Mouse (Mus musculus) adrenal gland, postnatal 25 days (tissue): Measurements from ENCODE around the gene Map2k4. TPM values are rescaled to one million over a fixed set of nuclear protein-coding genes. Genes with fewer than 3 reads are reported as not detected.

Experiments used
- DNase-seq: peaks from one replicate; pipeline ENCODE4 v3.0.0; 2021; ENCODE audit warnings: mixed read lengths
- total RNA-seq: library from RNA; stranded (reverse); gene quantifications from 2 replicates; pipeline ENCODE4 v1.2.3, GENCODE M21; 2021

Map2k4 gene
- total RNA-seq, 1 experiment from 2014 or later = 49.6 TPM

DNA sequence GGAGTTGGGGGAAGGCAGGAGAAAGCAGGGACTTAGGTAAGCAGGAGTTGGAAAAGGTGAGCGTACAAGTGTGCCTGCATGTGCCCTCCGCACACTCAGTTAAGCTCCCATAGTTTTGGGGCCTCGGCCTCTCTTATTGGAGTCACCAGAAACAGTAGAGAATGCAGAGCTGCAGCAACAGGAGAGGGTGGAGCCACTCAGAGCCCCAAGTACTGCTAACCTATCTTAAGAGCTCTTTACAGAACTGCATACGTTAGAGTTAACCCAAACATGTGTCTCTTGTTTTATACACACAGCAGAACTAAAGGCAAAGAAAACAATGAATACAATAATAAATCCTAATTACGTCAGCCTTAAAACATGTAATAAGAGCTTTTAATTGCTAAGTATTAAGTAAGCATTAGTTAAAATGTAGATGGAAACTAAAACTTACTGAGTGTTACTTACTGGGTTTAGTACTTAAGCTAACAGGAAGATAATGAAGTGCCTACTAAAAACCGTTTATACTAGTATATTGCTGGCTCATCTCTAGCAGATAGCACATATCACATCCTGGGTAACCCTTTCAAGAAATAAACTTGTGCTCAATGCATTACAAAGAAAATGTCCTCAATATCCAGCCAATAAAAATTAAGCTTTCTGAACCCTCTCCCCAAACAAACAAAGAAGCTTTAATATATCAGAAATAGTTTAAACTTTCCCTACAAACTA is 14.0 kb downstream of the Map2k4 start:
- DNase-seq = no peak

GRCm38 (mm10) chr11:65773535-65773934 is 14.6 kb downstream of the Map2k4 start:
- no peak for DNase-seq

DNA sequence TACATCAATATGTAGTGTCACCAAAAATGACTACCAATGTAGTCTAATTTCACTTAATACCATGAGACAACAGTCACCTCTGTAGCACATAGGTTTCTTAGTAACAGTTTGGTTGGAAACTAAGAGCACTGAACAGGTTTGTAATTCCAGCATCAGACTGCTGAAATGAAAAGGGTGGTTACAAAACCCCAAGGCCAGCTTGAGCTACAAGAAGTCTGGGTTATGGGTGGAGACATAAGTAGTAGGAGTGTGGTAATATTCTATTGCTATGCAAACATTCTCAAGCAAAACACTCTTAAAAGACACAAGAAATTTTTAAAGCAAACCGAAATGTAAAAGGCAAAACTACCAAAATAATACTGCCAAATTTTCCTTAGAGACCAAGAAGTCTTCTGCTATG is 16.6 kb downstream of the Map2k4 start:
- DNase-seq = no peak

DNA sequence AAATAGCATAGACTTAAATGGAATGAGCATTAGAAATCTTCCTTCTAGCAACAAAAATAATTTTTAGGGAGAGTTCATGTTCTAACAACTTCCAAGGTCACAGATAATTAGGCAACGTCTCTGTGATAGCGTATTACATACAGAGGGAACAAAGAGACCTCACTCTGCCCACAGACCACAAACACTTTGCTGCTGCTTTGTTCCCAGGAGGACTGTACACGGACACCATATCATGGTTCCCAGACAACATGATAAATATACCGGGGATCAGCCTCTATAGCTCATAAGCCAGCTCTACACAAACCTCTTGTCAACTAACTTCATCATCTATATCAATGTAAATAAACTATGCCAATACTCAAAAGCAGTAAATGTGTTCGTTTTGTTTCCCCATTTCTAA is 18.1 kb downstream of the Map2k4 start:
- DNase-seq = no peak

GRCm38 (mm10) chr11:65768445-65768844 is 19.7 kb downstream of the Map2k4 start:
- DNase-seq = no peak

- DNase-seq = no peak
These were observed 27.2 kb downstream of the Map2k4 start for GRCm38 (mm10) chr11:65760912-65761311.

- DNase-seq = no peak
These were observed 28.7 kb downstream of the Map2k4 start for GRCm38 (mm10) chr11:65759350-65759749.

GRCm38 (mm10) chr11:65754161-65754560 is 33.9 kb downstream of the Map2k4 start:
- DNase-seq = no peak

DNA sequence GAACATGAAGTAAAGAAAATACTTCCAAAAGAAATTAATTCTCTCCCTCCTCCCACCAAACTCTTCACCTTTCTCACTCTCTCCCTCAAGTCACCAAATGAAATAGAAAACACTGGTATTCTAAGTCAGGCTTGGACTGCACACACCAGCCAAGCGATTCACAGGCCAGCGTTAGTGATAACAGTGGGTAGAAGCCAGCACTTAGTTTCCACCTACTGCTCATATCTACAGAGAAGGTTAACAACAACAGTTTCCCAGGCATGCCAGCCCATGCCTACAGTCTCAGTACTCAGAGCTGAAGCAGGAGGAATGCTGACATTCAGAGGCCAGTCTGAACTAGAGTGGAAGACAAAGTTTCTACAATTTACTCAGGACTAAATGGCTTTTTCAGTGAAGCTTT is 34.5 kb downstream of the Map2k4 start:
- no peak for DNase-seq

DNA sequence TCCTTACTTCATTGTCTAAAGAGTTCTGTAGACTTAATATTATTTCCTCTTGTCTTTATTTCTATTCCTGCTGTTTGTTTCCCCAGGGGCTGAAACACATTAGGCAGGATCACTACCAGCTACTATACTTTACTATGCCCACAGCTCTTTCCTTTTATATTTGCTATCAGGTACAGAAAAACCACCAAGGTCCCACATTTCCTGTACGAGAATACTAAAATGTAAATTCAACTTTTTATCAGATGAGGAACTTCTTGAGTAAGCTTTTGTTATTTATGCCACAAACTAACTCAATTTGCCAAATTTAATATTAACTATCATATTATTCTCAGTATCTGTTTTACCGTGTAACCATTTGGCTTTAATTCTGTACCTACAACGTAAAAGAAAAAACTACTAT is 37.6 kb downstream of the Map2k4 start:
- DNase-seq = no peak

- DNase-seq = no peak
These were observed 40.7 kb downstream of the Map2k4 start for GRCm38 (mm10) chr11:65747433-65747832.

DNA sequence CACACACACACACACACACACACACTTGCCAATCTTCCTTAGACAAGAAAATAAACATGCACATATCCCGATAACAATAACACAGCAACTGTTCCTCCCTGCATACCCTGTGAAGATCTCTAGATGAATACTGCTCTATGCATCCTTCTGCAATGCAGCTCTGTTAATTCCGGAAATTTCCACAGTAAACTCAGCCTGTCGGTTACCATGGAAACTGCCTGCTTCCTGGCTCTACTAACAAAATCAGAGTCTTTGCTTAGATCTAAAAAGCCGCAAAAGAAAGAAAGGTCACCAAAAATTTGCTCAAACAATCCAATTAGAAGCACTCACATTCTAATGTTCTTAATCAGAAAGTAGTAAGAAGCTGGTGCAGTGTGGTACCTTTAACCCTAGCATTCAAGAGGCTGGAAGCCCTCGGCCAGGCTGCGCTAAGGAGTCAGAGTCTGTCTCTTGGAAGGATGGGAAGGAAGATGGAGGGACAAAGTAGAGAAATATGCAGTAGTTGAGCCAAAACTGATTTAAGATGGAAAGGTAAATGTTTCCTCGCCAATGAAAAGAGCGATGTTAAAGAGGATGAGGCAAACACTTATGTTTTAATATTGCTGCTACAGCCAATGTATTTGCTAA is 42.3 kb downstream of the Map2k4 start:
- no peak for DNase-seq

DNA sequence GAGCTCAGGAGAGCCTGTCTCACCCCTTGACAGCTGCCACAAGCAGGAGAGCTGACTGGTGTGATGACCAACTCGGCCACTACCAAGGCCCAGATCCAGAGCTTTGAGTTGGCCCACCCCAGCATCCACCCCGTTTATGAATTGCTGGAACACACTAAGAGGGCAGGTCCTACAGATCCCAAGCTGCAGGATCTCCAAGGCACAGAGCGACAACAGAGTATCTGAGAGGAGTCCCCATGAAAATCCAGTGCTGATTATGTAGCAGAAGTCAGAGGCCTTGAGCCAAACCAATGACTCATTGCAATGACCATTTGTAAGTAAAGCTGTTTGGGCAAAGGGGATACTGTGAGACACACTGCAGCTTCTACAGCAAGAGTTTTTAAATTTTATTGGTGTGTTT is 44.2 kb downstream of the Map2k4 start:
- DNase-seq = no peak

DNA sequence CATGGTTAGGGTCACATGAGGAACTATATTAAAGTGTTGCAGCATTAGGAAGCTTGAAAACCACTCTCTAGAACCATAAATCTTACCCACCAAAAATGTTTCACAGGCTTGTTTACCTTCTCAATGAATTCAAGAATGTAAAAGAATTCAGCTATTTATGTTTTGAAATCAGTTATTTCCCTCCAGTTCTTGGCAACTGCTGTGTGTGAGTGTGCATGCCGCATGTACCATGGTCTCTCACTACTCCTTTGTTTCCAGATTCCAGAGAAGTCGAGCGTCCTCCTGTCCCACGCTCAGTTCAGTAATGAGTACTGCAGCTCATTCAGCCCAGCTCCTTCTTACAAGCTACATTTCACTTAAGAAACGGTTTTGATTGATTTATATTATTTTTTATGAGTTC is 47.3 kb downstream of the Map2k4 start:
- no peak for DNase-seq

DNA sequence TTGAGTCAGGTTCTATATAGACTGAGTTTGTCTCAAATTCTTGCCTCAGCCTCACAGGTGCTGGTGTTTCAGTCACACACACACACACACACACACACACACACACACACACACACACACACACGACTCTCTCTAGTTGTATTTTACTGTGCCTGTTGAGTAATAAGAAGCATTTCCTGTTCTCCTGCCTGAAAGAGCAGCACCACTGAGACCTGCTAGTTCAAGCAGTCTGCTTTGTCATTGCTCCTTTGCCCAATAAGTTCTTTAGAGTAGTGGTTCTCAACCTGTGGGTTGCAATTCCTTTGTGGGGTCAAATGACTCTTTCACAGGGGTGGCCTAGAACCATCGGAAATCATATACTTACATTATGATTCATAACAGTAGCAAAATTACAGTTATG is 47.7 kb downstream of the Map2k4 start:
- no peak for DNase-seq

DNA sequence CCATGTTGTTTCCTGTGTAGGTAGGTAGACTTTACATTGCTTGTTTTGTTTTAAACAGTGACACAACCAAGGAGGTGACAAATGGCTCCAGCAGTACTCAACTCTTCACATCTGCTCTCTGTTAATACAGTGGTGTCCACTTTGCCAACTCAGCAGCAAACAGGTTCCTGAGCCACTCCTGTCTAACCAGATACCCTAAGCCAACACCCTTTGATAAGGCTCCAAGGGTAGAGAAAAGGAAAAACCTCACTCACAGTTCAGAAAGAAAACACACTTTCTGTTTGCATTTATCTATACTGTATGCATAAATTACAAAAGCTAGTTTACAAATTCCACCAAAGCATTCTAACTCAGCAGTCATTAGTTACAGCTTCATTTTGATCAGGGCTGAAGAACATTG is 48.2 kb downstream of the Map2k4 start:
- DNase-seq = no peak

DNA sequence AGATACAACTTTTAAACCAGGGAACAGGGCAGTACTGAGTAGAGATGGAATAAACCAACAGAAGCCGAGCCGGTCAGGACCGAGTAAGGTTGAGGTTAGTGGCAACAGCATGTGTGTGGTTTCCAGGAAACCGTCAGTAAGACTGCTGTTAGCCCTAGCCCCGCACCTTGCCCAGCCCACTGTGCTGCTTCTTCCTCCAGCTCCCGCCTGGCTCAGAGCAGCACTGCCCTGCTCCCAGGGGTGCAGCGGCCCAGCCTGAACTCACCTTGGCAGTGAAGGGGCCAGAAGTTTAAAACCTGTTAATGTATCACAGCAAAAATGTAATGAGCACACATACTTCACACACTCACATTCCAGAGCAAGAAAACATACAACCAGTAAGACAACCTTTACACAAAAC is 53.4 kb downstream of the Map2k4 start:
- no peak for DNase-seq

GRCm38 (mm10) chr11:65729623-65730217 is 58.4 kb downstream of the Map2k4 start:
- DNase-seq = no peak

DNA sequence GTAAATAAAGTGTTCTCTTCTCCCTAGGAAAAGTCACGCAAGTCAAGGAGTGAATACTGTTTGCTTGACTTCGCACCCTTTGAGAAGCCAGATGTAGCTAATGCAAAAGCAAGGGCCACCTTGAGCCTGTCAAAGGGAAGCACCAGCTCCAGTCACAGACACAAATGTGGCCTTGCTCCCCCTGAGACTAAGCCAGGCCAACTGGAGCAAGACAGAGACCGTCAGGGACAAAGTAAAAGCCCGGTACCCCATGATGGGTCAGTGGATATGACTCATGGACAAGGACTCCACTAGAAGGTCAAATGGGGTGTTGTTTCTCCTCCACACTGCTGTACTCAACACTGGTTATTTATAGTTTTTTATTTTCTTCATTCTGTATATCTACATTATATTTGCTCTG is 59.2 kb downstream of the Map2k4 start:
- peak; percentile 37 for DNase-seq

DNA sequence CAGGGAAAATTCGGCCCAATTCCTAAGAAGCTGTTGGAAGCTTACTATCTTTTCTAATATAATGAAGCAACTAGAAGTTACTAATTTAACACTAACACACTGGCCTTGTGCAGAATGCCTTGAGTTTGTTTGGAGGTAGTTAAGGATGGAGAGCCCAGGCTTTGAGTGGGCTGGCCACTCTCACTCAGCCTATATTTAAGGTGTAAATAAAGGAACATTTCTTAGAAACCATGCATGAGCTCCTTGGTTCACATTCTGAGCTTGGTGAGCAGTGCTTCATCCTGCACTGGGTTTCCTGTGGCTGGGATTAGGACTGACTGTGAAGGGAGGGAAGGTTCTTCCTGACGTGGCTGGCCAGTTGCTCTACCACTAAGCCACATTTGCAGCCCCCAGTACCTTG is 64.4 kb downstream of the Map2k4 start:
- no peak for DNase-seq

DNA sequence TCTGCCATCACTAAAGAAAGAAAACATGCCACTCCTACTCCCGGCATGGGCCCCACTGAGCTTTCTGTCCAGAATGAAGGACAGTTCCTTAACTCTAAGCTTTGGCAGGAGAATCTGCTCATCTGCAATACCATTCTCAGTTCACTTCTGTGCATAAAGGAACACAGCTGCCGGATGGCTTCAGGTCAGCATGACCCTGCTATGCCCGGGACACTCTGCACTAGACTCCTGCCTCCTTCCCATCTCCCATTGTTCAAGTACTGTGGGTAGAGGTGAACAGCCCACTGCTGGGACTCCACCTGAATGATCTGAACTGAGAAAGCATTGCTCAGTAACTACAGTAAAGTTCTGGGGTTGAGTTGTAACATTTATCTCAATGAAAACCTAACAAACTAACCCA is 66.5 kb downstream of the Map2k4 start:
- no peak for DNase-seq

DNA sequence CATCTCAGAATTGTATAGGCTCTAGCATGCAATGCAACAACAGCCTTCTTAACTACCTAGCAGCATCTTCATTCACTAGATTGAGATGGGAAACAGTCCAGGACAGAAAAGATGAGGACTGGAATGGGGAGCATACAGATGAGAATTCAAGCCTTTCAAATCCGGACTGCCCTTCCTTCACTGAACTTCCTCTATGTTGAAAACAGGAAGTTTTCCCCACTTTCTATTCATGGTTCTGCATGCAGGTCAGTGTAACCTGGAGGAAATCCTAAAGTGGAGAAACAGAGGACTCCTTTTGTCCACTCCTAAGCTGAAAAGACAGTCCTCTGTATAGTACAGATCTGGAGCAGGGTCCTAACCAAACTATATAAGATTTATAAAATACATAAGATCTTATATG is 68.1 kb downstream of the Map2k4 start:
- no peak for DNase-seq

GRCm38 (mm10) chr11:65713830-65714229 is 74.3 kb downstream of the Map2k4 start:
- DNase-seq = no peak

DNA sequence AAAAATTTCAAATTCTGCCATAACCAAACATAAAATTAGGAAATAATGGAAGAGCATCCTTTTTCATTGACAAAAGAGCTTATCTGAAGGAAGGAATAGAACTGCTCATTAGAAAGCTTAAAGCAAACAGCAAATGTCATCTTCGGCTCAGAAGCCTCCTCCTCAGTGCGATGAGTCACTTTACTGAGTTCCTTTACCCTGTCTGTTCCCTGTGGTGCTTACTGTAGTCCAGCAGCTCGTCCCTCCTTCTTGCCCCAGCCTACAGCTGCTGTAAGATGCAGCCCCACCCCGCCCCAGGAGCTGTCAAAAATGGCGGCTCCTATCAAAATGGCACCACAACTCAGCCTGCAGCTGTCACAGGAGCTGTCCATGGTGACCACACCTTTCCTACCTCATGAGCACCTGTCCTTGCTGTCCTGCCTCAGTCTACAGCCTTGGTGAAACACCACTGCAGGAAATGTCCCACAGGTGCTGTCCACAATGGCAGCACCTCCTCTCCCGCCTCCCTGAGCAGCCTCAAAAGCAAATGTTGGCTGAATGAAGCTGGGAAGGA is 75.3 kb downstream of the Map2k4 start:
- no peak for DNase-seq
